Mouse (Mus musculus) liver, embryonic 16.5 days (tissue): Measurements from ENCODE around the gene Vps13d. TPM values are rescaled to one million over a fixed set of nuclear protein-coding genes. Genes with fewer than 3 reads are reported as not detected.

Source experiments
- ATAC-seq: fragments of 200-750 bp; cut with Nextera tagmentation; 2 replicates; pipeline ENCODE4 v1.8.0; 2017; ENCODE audit warnings: low read depth, mild to moderate bottlenecking, moderate number of reproducible peaks, moderate library complexity
- H3K27ac ChIP-seq: fragments of 300-500 bp; sonication (generic); 2 replicates; pipeline ENCODE4 v1.5.1; 2014; ENCODE audit warnings: mild to moderate bottlenecking, low read length
- H3K27me3 ChIP-seq: fragments of 300-500 bp; sonication (generic); 2 replicates; pipeline ENCODE4 v1.6.1; 2014; ENCODE audit warnings: low read depth, low read length, mixed read lengths; ENCODE audit not compliant: control insufficient read depth, insufficient read depth
- H3K36me3 ChIP-seq: fragments of 300-500 bp; sonication (generic); 2 replicates; pipeline ENCODE4 v1.6.1; 2014; ENCODE audit warnings: mild to moderate bottlenecking; ENCODE audit not compliant: control insufficient read depth, insufficient read depth
- H3K4me1 ChIP-seq: fragments of 300-500 bp; sonication (generic); 2 replicates; pipeline ENCODE4 v1.6.1; 2014; ENCODE audit warnings: low read depth, low read length, mixed read lengths; ENCODE audit not compliant: control insufficient read depth
- H3K4me2 ChIP-seq: fragments of 300-500 bp; sonication (generic); 2 replicates; pipeline ENCODE4 v1.6.1; 2014; ENCODE audit warnings: low read depth, low read length, mixed read lengths
- H3K4me3 ChIP-seq: fragments of 300-500 bp; sonication (generic); 2 replicates; pipeline ENCODE4 v1.5.1; 2014; ENCODE audit warnings: low read depth, mild to moderate bottlenecking, low read length
- H3K9ac ChIP-seq: fragments of 300-500 bp; sonication (generic); 2 replicates; pipeline ENCODE4 v1.6.1; 2014; ENCODE audit warnings: low read depth, low read length
- H3K9me3 ChIP-seq: fragments of 300-500 bp; sonication (generic); replicated peaks from 2 replicates; pipeline ENCODE4 v1.6.1; 2016; ENCODE audit warnings: low read length; ENCODE audit not compliant: control insufficient read depth
- WGBS: fragments of 180-500 bp; shearing (Covaris S2); extraction: QIAGEN DNeasy Blood & Tissue Kit; methylation state at CpG from one replicate; pipeline ENCODE4 v1.1.7; 2014; ENCODE audit not compliant: insufficient replicate concordance; 5-methylcytosine and 5-hydroxymethylcytosine counted together
- polyA plus RNA-seq: library from polyadenylated mRNA; unstranded; fragments of >200 nt; fragmentation: Nextera tagmentation; extraction: Ambion mirVana; gene quantifications from 2 replicates; pipeline ENCODE4 v1.2.1, GENCODE M21; 2015

Gene Vps13d
- polyA plus RNA-seq, 1 experiment from 2014 or later, result 3.7 TPM

DNA sequence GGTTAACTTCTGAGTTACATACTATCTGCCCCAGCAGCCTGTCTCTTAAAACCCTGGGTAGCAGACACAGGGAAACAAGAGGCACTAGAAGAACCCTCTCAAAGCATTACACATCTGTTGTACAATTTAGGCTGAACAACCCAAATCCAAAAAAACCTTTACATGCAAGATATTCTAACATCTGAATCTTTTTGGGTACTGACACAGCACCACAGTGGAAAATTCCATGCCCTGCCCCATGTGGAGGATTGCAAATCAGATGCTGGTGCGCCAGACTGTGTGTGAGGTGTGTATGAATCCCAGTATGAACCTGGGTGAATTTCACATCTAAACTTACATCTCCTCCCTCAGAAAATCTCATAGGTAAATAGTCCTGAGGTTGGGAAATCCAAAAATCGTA lies 174.4 kb downstream of the Vps13d start:
- Histone ChIP-seq H3K4me2 (no peak overlapping the region), H3K4me3 (no peak overlapping the region), H3K36me3 (peaks cover 6% of the 10 kb centered on the region; the same call in 1 of the 2 replicates), H3K9me3 (no peaks in the 10 kb centered on the region), H3K9ac (no peak overlapping the region), H3K27ac (no peak overlapping the region), H3K27me3 (no peaks in the 10 kb centered on the region), H3K4me1 (peaks cover 24% of the 10 kb centered on the region)
- WGBS, result 73% methylated on average over 2 of the region's 2 CpGs
- no peak for ATAC-seq

DNA sequence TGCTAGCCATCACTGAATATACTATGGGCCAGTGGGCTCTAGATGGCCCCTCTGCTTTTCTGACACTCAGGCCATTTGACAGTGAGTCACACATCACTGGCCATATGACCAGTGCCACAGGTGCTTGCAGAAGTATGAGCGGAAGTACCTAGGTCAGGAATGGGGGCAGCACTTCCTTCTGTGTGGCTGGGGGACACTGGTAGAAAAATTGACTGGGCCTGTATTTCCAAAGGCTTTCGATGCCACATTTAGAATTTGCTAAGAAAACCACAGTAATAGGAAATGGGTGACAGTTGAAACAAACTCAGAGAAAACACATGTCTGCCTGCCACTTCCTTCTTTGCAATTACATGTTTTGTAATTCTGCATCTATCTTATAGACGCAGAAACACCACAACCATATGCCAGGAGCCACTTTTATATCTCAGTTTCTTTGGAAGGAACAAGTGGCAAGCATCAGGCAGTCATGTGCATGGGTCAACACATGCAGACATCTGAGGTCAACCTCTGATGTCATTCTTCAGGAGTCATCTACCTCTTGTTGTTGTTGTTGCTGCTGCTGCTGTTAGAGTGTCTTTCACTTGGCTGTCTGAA lies 175.6 kb downstream of the Vps13d start:
- Histone ChIP-seq H3K9ac (no peak overlapping the region), H3K9me3 (no peaks in the 10 kb centered on the region), H3K4me3 (no peak overlapping the region), H3K4me1 (peaks cover 14% of the 10 kb centered on the region), H3K36me3 (peaks cover 6% of the 10 kb centered on the region; the same call in 1 of the 2 replicates), H3K27me3 (no peaks in the 10 kb centered on the region), H3K4me2 (no peak overlapping the region), H3K27ac (peak overlapping the region; percentile 45)
- peak; percentile 22; the same call in 1 of the 2 replicates for ATAC-seq
- WGBS, result 46% methylated on average over 3 of the region's 3 CpGs

DNA sequence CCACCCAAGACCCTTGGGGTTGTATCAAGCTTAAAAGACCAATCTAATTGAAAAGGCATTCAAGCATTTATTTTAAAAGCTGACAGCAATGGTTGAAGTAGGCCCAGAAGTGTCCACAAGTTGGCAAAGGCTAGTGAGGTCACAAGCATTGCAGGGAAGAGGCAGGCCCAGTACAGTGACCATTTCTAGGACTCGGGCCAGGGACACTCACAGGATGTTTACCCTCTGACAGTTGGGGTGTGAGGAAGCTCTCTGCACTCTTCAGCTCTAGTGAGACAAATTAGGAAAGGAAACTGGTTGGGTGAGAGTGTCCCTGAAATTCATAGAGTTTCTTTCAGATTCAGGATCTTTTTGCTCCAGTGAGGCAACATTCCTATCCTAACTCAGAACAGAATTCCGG lies 177.1 kb downstream of the Vps13d start:
- Histone ChIP-seq H3K27ac (peak overlapping the region; percentile 5; the same call in 1 of the 2 replicates), H3K4me2 (no peak overlapping the region), H3K4me3 (no peak overlapping the region), H3K27me3 (no peaks in the 10 kb centered on the region), H3K9ac (no peak overlapping the region), H3K4me1 (peaks cover 11% of the 10 kb centered on the region), H3K36me3 (peaks cover 6% of the 10 kb centered on the region; the same call in 1 of the 2 replicates), H3K9me3 (no peaks in the 10 kb centered on the region)
- peak; percentile 68 for ATAC-seq
- 58% methylated on average over 2 of the region's 2 CpGs for WGBS

DNA sequence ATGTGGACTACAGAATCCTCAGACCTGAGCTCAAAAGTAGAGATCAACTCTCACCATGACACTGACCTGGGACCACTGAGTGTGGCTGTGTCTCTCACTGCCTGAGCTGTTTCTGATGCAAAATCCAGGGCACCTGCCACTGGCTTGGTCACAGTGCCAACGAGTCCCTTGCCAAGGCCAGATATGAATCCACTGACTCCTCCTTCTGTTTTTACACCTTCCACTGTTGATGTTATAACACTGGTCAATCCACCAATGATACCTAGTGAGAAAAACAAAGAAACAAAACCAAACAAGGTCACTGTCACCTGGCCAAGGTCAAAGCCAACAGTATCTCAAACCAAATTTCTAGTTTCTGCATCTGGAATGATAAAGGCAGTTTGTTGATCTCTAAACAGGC lies 178.1 kb downstream of the Vps13d start:
- no peak overlapping the region for H3K4me3 ChIP-seq
- no peaks in the 10 kb centered on the region for H3K27me3 ChIP-seq
- H3K27ac ChIP-seq, result no peak overlapping the region
- no peak overlapping the region for H3K4me2 ChIP-seq
- no peak overlapping the region for H3K9ac ChIP-seq
- H3K36me3 ChIP-seq, result peaks cover 6% of the 10 kb centered on the region
- peaks cover 4% of the 10 kb centered on the region; the same call in 1 of the 2 replicates for H3K4me1 ChIP-seq
- WGBS, result 60% methylated on average over 1 of the region's 1 CpGs
- H3K9me3 ChIP-seq, result no peaks in the 10 kb centered on the region
- ATAC-seq, result no peak

DNA sequence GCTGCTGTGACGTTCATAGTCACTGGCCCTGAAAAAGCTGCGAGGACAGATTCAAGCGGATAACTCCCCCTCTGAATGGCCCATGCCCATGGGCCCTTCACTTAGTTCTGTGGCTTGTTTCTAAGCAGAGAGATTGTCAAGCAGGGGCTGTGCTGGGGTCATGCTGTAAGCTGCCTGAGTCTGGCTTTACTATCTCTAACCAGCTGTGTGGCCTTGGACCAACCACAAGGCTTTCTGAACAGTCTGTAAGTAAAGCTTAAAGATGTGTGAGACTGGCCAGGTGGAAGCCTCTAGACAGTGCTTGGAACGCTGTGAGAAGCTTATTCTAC lies 180.2 kb downstream of the Vps13d start:
- H3K9me3 ChIP-seq, result no peaks in the 10 kb centered on the region
- H3K4me3 ChIP-seq, result no peak overlapping the region
- H3K27me3 ChIP-seq, result no peaks in the 10 kb centered on the region
- ATAC-seq, result no peak
- no peak overlapping the region for H3K4me2 ChIP-seq
- H3K36me3 ChIP-seq, result peaks cover 6% of the 10 kb centered on the region
- H3K9ac ChIP-seq, result no peak overlapping the region
- no peak overlapping the region for H3K27ac ChIP-seq
- WGBS, result 77% methylated on average over 4 of the region's 4 CpGs
- peaks cover 8% of the 10 kb centered on the region for H3K4me1 ChIP-seq

DNA sequence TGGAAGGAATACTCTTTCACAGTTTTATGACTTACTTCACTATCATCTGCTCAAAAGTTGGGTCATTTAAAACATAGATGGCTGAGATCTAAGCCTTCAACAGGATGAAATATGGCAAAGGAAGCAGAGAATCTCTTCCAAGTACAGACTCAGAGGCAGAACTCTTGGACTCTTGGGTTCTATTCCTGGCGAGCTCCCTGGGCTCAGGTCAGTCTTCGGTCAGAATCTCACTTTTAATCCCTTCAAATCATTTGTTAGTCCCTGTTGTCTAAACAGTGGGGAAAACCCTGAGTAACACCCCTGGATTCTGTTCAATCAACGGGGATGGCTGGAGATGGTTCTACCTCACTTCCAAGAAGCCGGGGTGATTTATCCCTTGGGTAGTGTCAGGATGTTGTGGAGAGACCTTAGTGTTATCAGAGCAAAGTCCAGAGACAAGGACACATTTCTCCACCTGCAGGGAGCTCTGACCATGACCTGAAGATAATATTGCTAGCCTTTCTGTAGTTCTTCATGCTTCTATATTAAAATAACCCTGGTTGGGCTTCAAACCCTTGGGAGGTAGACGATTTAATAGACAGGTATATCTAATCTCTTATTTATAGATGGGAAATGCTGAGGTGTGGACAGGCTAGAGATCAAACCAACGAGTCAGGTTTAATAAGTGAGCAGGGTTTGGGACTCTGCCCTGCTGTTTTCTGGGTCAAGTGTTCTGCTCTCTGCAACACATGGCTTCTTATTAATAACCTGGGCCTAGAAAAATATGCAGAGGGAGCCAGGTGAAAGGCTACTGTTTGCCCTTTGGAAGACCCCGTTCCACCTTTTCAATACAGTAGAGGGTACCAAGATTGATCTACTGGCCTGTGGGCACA lies 180.8 kb downstream of the Vps13d start:
- no peak overlapping the region for H3K4me2 ChIP-seq
- peaks cover 5% of the 10 kb centered on the region for H3K36me3 ChIP-seq
- ATAC-seq, result no peak
- H3K9ac ChIP-seq, result no peak overlapping the region
- peaks cover 9% of the 10 kb centered on the region for H3K4me1 ChIP-seq
- no peak overlapping the region for H3K27ac ChIP-seq
- WGBS, result 73% methylated on average over 7 of the region's 7 CpGs
- no peaks in the 10 kb centered on the region for H3K9me3 ChIP-seq
- no peaks in the 10 kb centered on the region for H3K27me3 ChIP-seq
- H3K4me3 ChIP-seq, result no peak overlapping the region

DNA sequence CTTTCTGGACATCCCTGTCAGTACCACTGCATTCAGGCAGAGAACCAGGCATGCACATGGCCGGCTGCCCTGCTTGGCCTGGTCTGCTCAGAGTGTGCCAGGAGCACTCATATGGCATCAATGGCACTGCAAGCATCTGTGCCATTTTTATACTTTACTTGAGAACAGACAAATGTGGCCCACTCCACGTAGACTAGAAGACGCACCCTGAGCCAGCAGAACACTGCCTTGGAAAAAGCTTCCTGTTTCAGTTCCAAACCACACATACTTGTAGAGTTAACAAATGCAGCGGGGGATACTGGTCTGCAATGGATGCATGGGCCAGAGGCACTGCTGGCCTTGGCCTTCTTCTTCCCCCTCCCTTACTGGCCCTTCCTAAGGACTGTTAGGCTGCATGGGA lies 181.6 kb downstream of the Vps13d start:
- Histone ChIP-seq H3K4me2 (no peak overlapping the region), H3K9me3 (no peaks in the 10 kb centered on the region), H3K9ac (no peak overlapping the region), H3K36me3 (peaks cover 3% of the 10 kb centered on the region), H3K4me3 (no peak overlapping the region), H3K27me3 (no peaks in the 10 kb centered on the region), H3K27ac (no peak overlapping the region), H3K4me1 (peaks cover 7% of the 10 kb centered on the region)
- ATAC-seq, result no peak
- WGBS, result 69% methylated on average over 4 of the region's 4 CpGs

DNA sequence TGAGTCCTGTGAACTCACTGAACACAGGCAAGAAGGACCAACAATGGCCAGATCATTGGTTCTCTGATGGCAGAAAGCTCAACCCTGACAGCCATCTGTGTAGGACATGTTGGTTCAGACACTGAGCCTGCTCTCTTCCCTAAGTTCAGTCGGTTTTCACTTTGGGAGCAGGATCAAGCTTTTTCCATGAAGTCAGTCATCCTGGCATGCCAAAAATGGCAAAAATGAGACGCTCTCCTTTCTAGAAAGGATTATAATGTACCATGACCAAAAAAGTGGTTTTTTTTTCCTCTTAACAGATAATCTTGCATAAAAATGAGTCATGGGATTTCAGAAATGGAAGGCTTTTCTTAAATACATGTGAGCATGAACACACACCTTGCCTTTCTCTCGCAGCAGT lies 183.6 kb downstream of the Vps13d start:
- no peaks in the 10 kb centered on the region for H3K27me3 ChIP-seq
- H3K4me3 ChIP-seq, result no peak overlapping the region
- H3K4me1 ChIP-seq, result peaks cover 5% of the 10 kb centered on the region
- WGBS, result 74% methylated on average over 3 of the region's 3 CpGs
- no peak for ATAC-seq
- no peak overlapping the region for H3K9ac ChIP-seq
- H3K4me2 ChIP-seq, result no peak overlapping the region
- H3K9me3 ChIP-seq, result no peaks in the 10 kb centered on the region
- H3K36me3 ChIP-seq, result no peaks in the 10 kb centered on the region; the same call in 1 of the 2 replicates
- H3K27ac ChIP-seq, result no peak overlapping the region

DNA sequence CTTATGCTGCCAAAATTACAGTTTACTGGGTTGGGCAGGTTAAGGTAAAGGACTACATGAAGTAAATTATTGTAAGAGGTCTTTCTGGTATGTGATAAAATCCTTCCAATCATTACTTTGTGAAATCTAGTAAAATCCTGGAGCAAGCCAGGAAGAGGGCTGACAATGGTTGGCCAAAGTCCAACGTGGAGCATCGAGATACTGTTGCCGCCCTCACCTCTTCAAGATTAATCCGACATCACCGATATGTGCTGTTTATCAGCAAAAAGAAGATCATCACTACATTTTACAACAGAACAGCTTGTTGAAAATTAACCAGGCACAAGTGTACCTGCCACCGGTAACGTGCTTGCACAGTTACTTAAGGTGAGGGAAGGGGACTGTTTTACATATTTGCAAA lies 184.9 kb downstream of the Vps13d start:
- no peak overlapping the region for H3K27ac ChIP-seq
- H3K27me3 ChIP-seq, result no peaks in the 10 kb centered on the region
- H3K36me3 ChIP-seq, result no peaks in the 10 kb centered on the region; the same call in 1 of the 2 replicates
- H3K9me3 ChIP-seq, result no peaks in the 10 kb centered on the region
- H3K4me3 ChIP-seq, result no peak overlapping the region
- H3K4me1 ChIP-seq, result peaks cover 5% of the 10 kb centered on the region
- H3K9ac ChIP-seq, result no peak overlapping the region
- H3K4me2 ChIP-seq, result no peak overlapping the region
- no peak for ATAC-seq
- WGBS, result 73% methylated on average over 7 of the region's 7 CpGs
